Mouse (Mus musculus) brain, adult 2 months (tissue): ENCODE results near the gene Iqsec1.

Source experiments
- DNase-seq: peaks from one replicate; pipeline ENCODE4 v3.0.0; 2011; ENCODE audit warnings: low read depth, low spot score

The Iqsec1 gene

DNA sequence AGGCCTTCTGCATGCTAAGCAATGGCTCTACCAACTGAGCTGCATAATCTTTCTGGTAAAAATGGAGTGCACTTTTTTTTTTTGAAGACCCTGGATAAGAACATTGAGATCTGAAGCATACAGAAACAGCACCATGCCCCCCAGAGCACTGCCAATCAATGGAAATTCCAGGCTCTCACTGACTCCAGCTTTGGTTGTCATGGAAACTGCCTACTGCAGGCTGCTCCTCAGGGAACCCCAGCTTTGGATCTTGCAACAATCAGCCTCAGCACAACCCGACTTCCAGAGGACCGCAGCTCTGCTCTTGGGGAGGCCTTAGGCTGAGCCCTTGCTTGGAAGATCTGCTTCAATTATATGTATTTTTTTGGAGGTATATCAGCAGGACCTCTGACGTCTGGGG, 201.9 kb downstream of the Iqsec1 start:
- peak; percentile 89 for DNase-seq

DNA sequence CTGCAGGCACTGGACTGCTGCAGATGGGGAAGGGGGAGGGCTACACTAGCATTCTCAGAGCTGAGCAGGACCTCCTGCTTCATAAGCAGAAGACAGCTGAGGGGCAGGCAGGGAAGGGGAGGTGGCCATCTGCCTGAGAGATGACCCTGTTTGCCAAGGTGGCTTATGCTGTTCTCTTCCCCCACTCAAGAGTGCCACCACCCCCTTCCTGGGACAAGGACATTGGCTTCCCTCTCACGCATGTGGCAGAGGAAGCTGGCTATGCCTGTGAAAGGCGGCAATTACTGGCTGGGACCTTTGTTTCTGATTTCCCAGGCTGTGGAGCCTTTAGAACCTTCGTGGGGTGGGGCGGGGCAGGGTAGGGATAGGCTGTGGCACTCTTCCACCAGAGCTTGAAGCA, 204.5 kb downstream of the Iqsec1 start:
- DNase-seq = peak; percentile 83

DNA sequence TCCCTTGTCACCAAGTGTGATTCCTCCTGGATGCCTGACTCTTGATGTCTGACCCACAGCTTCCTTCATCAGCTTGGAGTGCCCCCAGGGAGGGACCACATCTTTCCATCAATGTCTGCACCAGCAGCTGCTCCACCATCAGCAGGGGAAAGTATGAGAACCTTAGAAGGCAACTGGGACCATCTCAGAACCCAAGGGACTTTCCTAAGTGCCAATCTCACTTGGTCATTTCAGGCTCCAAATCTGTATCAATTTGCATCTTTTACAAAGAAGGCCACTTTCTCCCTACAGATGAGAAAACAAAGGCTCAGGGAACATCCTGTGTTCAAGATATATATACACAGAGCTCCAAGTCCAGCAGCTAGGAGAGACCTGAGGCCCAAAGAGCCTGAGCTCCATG, 205.3 kb downstream of the Iqsec1 start:
- no peak for DNase-seq

DNA sequence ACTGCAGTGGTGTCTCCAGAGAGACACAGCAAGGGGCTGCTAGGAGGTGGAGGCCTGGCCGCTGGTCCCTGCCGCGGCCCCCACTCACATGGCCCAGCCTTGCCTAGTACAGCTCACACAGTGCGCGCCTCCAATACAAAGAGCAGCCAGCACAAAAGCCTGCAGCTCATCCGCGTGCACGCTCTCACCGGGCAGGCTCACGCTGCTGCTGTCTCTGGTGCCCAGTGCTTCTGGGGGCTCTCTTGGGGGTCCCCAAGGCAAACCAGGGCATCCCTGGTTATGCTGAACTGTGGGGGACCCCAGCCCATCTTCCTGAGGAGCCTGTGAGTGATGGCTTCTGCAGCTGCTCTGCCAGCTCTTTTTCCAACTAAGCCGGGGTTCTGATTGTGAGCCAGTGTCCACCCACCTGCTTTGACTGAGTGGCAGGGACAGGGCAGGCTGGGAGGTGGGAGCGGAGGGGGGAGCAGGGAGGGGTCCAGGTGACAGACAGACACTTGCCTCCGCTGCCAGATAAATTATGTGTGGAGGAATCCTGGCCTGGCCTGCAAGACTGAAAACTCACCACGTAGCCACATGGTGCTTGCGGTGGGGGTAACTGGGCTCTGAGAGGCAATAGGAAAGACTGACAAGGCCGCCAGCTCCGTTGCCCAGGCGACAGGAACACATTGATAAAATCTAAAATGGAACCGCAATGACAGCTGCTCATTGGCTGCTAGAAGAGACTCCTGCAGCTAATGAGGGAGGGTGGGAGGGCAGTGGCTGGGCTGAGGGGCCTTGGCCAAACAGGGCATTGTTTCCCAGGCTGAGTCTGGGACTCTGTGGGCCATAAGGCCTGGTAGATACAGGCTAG, 206.3 kb downstream of the Iqsec1 start:
- peak; percentile 90 for DNase-seq

DNA sequence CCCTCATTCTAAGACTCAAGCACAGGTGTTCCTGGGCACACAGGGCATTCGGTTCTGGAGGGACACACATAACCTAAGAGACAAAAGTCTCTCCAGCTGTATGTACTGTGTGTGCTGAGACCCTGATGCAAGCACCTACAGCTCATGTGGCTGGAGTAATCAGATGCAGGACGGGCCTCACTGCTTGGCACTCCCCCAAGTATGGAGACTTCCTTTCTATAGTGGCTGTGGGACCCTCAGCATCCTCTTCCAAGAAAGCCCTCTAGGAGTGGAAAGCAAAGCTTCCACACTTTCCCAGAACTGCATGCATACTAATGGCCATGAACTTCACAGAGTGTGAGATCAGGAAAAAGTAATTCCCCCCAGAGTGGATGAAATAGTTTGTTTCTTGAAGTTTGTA, 208.0 kb downstream of the Iqsec1 start:
- no peak for DNase-seq

DNA sequence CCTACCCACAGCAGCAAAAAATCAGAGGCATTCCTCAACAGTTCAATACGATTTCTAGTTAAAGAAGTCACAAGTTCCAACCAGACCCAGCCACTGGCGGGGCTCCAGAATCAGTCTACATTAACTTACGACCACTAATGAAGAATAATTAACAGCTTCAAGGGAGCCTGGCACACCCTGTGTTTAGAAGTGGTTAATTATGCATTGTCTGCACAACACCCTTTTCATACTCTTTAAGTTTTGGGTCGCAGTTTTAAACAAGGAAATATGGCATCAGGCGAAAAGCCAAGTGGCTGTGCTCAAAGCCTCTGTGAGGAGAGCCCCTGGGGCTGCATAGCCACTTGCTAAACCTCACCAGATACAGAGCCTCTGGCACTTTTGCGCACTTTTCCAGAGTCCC, 209.6 kb downstream of the Iqsec1 start:
- DNase-seq = no peak

DNA sequence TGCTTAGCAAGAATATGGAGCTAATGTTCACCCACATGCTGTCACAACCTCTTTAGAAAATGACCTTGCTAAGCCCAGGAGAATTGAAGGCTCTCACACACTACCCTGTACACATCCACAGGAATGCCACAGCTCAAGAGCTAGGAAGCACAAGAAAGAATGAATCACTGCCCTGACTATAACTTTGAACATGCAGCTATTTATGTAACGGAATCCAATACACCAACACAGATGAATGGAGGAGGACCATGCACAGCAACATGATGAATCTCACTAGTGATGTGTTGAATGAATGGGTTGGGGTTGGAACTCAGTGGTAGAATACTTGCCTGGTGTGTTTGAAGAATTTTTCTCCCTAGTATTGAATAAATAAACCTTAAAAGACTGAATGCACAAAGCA, 211.2 kb downstream of the Iqsec1 start:
- DNase-seq = peak; percentile 68

DNA sequence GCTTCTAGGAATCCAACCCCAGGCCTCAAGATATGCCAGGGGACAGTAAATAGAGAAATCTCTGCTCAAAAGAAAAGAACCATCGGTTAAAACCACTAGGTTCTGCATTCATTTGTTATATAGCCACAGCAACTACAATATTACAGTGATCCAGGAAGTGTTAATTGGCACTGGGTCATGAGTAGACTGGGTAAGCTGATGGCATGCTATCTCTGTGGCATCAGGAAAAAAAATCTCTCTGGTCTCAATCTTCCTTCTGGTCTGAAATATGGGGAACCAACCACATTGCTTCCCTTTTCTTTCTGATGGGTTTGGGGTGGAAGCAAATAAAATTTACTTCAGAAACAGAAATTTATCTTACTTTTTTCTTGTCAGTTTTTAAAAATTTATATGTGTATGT, 212.9 kb downstream of the Iqsec1 start:
- no peak for DNase-seq

DNA sequence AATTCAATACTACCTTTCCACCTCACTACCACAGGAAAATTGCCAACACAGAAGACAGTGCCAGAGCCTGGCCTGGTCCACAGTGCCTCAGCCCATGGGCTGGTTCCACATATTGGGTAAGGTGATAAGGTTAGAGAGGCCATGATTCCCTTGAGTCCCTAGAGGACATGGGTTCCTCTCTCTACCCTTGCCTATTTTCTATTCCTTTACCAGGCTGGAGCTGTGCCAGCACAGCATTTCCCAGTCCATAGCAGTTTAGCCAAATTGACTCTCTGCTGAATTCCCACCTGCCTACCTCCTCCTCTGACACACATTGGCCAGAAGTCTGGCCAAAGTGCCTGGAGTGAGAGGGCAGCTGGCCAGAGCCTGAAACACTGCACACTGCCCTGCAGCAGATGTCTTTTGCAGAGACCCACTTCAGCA, 214.7 kb downstream of the Iqsec1 start:
- DNase-seq = peak; percentile 87

DNA sequence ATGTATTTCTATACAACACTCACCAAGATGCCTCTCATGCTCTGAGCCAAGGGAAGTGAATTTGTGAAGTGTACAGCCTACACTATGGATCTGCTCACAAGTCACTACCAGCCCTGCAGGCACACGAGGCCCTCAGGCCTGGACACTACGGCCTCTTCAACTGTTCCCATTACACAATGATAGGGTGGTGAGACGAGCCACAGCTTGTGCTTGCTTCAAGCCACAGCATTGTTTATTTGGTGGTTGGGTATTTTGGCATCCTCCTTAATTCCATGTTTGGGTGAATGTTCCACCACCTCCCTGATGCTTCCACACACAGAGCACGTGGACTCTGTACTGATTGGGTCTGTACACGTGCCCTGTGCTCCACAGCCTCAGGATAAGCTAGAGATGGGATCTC, 216.4 kb downstream of the Iqsec1 start:
- DNase-seq = no peak

DNA sequence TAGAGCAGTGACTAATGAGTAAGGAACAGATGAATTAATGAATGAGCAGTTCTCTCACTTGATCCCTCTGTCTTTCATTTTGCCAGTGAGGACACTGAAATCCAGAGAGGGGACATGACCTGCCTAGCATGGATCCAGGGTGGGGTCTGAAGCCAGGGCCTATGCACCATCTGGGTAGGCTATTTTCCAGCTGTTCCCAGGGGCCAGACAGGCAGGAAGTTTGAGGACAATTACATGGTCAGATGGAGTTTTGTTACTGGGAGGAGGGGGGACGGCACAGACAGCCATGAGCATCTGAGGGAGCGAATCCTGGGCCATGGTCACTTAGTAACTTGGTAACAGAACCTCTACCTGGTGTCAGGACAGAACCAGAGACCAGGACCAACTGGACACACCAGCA, 220.0 kb downstream of the Iqsec1 start:
- no peak for DNase-seq

DNA sequence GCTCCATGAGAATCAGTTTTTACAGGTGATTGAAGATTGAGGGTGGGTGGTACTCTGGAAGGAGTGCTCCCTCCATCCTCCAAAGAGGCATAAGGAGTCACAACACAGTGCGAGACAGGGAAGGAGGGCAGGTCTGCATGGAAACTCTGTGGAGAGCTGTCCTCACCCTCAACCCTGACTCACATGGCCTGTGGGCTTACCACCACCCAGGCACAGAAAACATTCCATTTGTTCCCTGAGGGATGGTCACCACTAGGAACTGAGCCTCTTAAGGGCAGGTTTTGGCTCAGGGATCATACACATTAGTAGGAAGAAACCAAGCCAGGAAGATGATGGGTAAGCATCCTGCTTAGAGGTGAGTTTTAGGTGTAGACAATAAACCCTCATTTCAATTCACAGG, 220.6 kb downstream of the Iqsec1 start:
- no peak for DNase-seq

DNA sequence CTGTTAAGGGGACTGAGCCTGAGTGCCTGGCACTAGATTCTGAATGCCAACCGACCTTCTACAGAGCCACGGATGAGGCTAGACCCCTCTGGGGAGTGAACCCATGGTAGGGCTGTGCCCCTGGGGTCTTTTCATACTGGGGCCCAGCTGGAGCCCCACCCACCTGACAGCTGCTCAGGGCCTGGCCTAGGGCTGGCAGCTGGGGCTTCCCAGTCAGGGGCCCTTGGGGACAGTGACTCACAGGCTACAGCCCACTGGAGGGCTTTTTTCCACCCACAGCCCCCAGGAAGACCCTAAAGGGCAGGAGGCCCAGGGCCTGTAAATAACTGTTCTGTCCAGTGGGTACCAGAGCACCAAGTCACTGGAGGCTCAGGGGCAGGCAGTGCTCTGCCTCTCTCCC, 223.7 kb downstream of the Iqsec1 start:
- no peak for DNase-seq

DNA sequence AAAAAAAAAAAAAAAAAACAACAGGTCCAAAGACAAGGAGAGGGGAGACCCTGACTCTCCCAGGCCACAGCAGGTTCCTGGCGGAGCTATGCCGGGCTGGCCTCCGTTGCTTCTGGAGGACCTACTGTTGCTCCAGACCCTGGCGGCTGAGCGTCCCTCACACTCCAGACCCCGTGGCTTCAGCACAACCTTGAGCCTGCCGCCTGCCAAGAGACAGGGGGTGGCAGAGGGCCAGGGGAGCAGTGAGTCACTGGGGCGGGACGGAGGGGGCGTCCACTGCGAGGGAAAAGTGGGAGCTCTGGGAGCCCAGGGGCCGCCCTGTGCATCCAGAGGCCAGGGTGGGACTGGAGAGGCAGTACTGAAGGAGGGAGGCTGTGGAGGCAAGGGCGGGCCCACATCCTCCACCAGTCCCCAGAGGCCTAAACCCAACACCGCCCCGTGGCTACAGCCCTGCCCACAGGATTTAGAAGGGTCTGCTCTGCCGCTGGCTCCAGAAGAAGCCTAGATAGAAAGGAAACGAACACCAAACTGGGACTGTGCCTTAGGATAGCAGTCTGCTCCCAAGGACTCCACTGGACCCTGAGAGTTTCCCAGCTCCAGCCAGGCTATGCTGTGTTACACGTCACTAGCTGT, 224.4 kb downstream of the Iqsec1 start:
- DNase-seq = peak; percentile 76

DNA sequence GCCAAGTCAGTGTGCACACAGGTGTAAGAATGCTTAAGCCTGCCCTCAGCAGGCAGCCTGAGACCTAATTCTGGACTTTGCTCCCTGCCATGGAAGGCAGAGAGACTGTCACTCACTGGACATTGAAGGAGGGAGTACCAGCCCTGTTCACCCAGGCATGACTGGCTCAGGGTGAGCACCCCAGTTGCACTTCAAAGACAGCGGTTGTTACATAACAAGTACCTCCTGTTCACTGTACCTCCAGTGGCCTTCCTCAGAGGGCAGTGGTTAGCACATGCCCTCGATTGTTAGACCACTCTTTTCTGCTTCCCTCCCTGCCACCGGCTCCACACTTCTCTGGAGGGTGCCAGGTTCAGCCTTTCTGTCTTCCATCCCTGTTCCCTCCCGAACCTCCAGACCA, 225.2 kb downstream of the Iqsec1 start:
- no peak for DNase-seq

DNA sequence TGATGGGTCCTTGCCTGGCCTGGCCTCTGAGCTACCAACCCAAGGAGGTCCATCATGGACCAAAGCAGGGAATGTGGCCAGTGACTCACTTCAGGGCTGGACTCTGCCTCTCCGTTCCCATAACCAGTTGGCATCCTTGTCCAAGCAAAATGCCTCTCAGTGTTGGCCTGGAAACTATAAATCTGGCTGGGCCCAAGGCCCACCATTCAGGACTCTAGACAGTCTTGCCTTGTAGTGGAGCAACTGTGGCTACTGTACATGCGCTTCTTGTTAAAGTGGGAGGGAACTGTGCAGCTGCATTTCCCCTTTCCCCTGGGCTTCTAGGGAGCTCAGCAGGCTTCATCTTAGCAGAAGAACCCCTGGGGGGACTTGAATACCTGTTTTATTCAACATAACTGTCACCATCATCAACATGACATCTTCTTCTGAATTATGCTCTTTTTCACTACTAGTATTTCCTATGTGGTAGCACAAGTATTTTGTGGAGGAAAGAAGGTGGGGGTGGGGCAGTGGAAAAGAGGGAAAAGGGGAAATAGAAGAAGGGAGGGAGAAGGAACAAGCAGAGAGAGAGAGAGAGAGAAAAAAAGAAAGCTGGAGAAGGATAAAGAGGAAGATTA, 226.3 kb downstream of the Iqsec1 start:
- peak; percentile 57 for DNase-seq

DNA sequence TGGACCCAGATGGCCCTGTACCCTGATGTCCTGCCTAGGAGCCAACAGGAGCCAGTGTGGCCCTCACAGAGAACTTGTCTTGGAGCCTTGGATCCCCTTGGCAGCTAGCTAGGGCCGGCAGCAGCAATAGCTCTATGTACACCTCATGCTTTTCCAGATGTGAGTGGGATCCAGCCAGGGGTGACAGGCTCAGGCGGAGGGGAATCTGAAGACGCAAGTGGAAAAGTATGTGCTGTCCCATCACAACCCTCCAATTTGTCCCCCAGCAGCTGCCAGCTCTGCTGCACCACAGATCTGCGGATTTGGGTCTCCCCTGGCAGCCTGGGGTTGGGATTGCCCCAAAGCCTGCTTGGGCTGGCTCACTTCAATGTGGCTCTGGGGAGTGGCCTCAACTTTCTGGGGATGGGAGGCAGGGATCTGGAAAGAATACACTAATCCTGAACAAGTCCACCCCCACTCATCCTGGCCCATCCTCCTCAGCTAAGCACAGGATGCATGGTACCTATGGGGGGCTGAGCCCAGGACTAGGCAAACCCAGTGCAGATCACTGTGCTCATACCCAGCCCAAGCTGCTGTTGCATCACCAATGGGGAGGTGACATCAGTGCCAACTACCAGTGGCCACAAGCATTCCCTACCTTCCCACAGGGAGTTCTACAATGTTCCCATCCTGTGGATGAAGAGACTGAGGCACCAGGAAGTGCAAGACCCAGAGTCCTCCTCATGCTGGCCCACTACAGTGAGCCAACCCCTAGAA, 227.0 kb downstream of the Iqsec1 start:
- no peak for DNase-seq

DNA sequence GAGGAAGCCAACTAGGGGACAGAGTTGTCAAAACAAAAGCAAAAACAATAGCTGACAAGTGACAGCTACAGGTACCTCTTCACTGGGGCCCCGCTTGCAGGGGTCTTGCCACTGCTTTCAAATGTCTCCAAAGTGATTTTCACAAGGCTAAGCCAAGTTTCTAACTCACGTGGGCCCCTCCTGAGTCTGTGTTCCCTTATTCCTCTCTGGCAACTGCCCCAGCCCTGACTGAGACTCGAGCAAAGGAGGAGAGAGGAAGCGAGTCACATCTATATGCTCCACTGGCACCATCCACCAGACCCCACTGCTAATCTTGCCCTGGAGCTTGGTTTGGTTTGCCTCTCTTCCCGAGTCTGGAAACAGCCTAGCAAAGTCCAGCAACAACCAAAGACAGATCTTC, 227.6 kb downstream of the Iqsec1 start:
- DNase-seq = no peak

DNA sequence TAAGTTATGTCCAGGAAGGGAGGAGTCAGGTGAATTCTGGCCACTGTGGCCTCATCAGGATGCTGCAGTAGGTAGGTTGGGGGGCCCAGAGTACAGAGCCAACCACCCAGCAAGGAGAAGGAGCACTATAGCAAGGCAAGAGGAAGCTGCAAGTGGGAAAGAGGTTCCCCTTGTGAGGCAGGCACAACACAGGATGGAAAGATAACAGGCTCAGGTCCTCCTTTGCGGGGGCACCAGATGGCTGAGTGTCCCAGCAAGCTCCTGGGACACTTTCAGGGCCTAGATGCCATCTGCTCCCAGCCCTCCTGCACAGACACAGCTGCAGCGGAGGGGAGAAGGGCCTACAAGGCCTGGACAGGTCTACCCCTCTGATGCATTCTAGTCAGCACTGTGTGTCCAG, 228.7 kb downstream of the Iqsec1 start:
- peak; percentile 91 for DNase-seq

DNA sequence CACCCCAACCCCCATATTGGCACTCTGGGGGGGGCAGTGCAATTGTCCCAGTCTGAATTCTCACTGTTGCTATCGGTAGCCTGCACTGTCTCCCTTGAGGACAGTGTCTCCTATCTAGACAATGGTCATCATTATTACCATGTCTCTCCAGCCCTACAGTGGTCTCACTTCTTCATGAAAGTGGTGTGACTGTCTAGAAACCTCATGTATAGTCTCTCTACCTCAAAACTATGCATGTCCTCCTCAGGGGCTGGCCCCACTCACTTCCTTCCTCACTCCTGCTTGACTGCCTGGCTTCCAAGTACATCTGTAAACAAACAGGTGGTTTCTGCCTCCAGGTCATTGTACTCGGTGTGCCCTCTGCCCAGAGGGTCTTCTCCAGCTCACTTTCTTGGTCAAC, 230.3 kb downstream of the Iqsec1 start:
- DNase-seq = no peak

DNA sequence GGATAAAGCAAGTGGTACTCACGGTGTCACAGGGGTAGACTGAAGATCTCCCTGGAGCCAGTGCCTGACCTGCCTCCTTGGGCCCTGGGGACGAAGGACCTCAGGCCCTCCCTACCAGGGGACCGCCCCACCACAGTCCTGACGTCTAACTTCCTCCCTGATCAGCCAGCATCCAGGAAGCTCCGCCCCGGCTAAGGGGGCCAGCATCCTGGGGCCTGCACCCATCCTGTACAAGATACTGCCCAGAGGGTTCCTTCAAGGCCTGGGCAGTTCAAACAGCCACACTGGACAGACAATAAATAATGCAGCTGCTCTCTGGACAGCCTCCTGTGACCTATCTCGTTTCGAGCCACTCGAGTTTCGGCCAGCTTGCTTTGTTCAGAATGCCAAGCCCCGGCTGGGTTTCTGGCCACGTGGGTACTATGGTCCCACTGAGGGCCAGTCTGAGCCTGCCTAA, 231.0 kb downstream of the Iqsec1 start:
- DNase-seq = peak; percentile 65

DNA sequence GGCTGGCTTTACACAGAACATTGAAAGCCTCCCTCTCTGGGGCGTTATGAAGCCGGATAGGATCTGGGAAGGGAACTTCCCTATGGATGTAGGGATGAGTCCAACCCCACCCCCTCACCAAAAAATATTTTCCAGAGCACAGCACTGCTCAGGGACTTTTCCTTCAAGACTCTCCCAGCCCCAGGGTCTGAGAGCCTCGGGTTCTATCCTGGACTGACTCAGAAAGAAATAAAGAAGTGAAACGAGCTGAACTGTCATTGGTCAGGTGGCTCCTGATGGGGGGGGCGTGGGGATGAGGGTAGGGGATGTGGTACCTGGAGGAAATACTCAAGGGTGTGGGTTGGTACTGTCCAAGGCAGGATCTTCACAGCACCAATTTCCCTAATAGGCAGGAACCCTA, 231.9 kb downstream of the Iqsec1 start:
- DNase-seq = no peak
